Mouse (Mus musculus): ENCODE results near the gene Gm20388. TPM values are rescaled to one million over a fixed set of nuclear protein-coding genes. Genes with fewer than 3 reads are reported as not detected.

The Gm20388 gene
- polyA plus RNA-seq, 1 experiment from 2014 or later, result not detected

GRCm38 (mm10) chr8:124260371-124260770 is 4349.7 kb downstream of the Gm20388 start:
- no peaks in the 10 kb centered on the region for H3K36me3 ChIP-seq (ENCODE audit: control insufficient read depth, insufficient read depth)
- H3K4me3 ChIP-seq (ENCODE audit: low read depth, low read length), result no peak overlapping the region
- H3K4me2 ChIP-seq (replicated peaks; ENCODE audit: low read depth), result no peak overlapping the region
- no peak for ATAC-seq
- H3K9ac ChIP-seq (ENCODE audit: low read depth, low read length), result no peak overlapping the region
- H3K27me3 ChIP-seq (replicated peaks; ENCODE audit: control insufficient read depth, insufficient read depth, low read length), result no peaks in the 10 kb centered on the region
- H3K4me1 ChIP-seq (replicated peaks; ENCODE audit: control insufficient read depth, insufficient read depth, low read length), result peaks cover 9% of the 10 kb centered on the region; the same call in 1 of the 2 replicates
- no peak for TF ChIP-seq CTCF (IDR thresholded peaks at IDR 0.05; ENCODE audit: low read depth)
- no peaks in the 10 kb centered on the region for H3K9me3 ChIP-seq (ENCODE audit: control insufficient read depth)
- WGBS, result 68% methylated on average over 12 of the region's 12 CpGs
- H3K27ac ChIP-seq (ENCODE audit: low read depth, low read length), result no peak overlapping the region

- 64% methylated on average over 9 of the region's 9 CpGs for WGBS
- Histone ChIP-seq H3K36me3 (ENCODE audit: control insufficient read depth, insufficient read depth) (no peaks in the 10 kb centered on the region), H3K4me2 (replicated peaks; ENCODE audit: low read depth) (no peak overlapping the region), H3K9me3 (ENCODE audit: control insufficient read depth) (no peaks in the 10 kb centered on the region), H3K4me3 (ENCODE audit: low read depth, low read length) (no peak overlapping the region), H3K27me3 (replicated peaks; ENCODE audit: control insufficient read depth, insufficient read depth, low read length) (no peaks in the 10 kb centered on the region), H3K27ac (ENCODE audit: low read depth, low read length) (no peak overlapping the region), H3K9ac (ENCODE audit: low read depth, low read length) (no peak overlapping the region), H3K4me1 (replicated peaks; ENCODE audit: control insufficient read depth, insufficient read depth, low read length) (peaks cover 5% of the 10 kb centered on the region; the same call in 1 of the 2 replicates)
- TF ChIP-seq CTCF (IDR thresholded peaks at IDR 0.05; ENCODE audit: low read depth), result no peak
- ATAC-seq, result no peak
Measured at GRCm38 (mm10) chr8:124263058-124263457, 4352.4 kb downstream of the Gm20388 start.

GRCm38 (mm10) chr8:124264032-124264431 is 4353.4 kb downstream of the Gm20388 start:
- ATAC-seq, result no peak
- Histone ChIP-seq H3K4me1 (replicated peaks; ENCODE audit: control insufficient read depth, insufficient read depth, low read length) (peaks cover 5% of the 10 kb centered on the region; the same call in 1 of the 2 replicates), H3K9ac (ENCODE audit: low read depth, low read length) (no peak overlapping the region), H3K27ac (ENCODE audit: low read depth, low read length) (no peak overlapping the region), H3K4me2 (replicated peaks; ENCODE audit: low read depth) (no peak overlapping the region), H3K27me3 (replicated peaks; ENCODE audit: control insufficient read depth, insufficient read depth, low read length) (no peaks in the 10 kb centered on the region), H3K4me3 (ENCODE audit: low read depth, low read length) (no peak overlapping the region), H3K9me3 (ENCODE audit: control insufficient read depth) (no peaks in the 10 kb centered on the region), H3K36me3 (ENCODE audit: control insufficient read depth, insufficient read depth) (no peaks in the 10 kb centered on the region)
- TF ChIP-seq CTCF (IDR thresholded peaks at IDR 0.05; ENCODE audit: low read depth), result no peak
- WGBS, result 56% methylated on average over 8 of the region's 8 CpGs

GRCm38 (mm10) chr8:124264671-124265070 is 4354.0 kb downstream of the Gm20388 start:
- no peak overlapping the region for H3K9ac ChIP-seq (ENCODE audit: low read depth, low read length)
- TF ChIP-seq CTCF (IDR thresholded peaks at IDR 0.05; ENCODE audit: low read depth), result no peak
- no peak for ATAC-seq
- WGBS, result 90% methylated on average over 12 of the region's 12 CpGs
- no peak overlapping the region for H3K27ac ChIP-seq (ENCODE audit: low read depth, low read length)
- H3K4me1 ChIP-seq (replicated peaks; ENCODE audit: control insufficient read depth, insufficient read depth, low read length), result peaks cover 5% of the 10 kb centered on the region; the same call in 1 of the 2 replicates
- no peaks in the 10 kb centered on the region for H3K36me3 ChIP-seq (ENCODE audit: control insufficient read depth, insufficient read depth)
- H3K4me3 ChIP-seq (ENCODE audit: low read depth, low read length), result no peak overlapping the region
- no peak overlapping the region for H3K4me2 ChIP-seq (replicated peaks; ENCODE audit: low read depth)
- H3K27me3 ChIP-seq (replicated peaks; ENCODE audit: control insufficient read depth, insufficient read depth, low read length), result no peaks in the 10 kb centered on the region
- no peaks in the 10 kb centered on the region for H3K9me3 ChIP-seq (ENCODE audit: control insufficient read depth)

- Histone ChIP-seq H3K36me3 (ENCODE audit: control insufficient read depth, insufficient read depth) (no peaks in the 10 kb centered on the region), H3K4me2 (replicated peaks; ENCODE audit: low read depth) (no peak overlapping the region), H3K9ac (ENCODE audit: low read depth, low read length) (no peak overlapping the region), H3K9me3 (ENCODE audit: control insufficient read depth) (no peaks in the 10 kb centered on the region), H3K4me3 (ENCODE audit: low read depth, low read length) (no peak overlapping the region), H3K4me1 (replicated peaks; ENCODE audit: control insufficient read depth, insufficient read depth, low read length) (peaks cover 5% of the 10 kb centered on the region; the same call in 1 of the 2 replicates), H3K27ac (ENCODE audit: low read depth, low read length) (no peak overlapping the region), H3K27me3 (replicated peaks; ENCODE audit: control insufficient read depth, insufficient read depth, low read length) (no peaks in the 10 kb centered on the region)
- WGBS, result 72% methylated on average over 2 of the region's 2 CpGs
- TF ChIP-seq CTCF (IDR thresholded peaks at IDR 0.05; ENCODE audit: low read depth), result no peak
- ATAC-seq, result no peak
Measured at GRCm38 (mm10) chr8:124265130-124265529, 4354.5 kb downstream of the Gm20388 start.

GRCm38 (mm10) chr8:124265798-124266197 is 4355.2 kb downstream of the Gm20388 start:
- peak; percentile 96 for ATAC-seq
- no peak for TF ChIP-seq CTCF (IDR thresholded peaks at IDR 0.05; ENCODE audit: low read depth)
- no peaks in the 10 kb centered on the region for H3K9me3 ChIP-seq (ENCODE audit: control insufficient read depth)
- no peaks in the 10 kb centered on the region for H3K36me3 ChIP-seq (ENCODE audit: control insufficient read depth, insufficient read depth)
- no peak overlapping the region for H3K4me3 ChIP-seq (ENCODE audit: low read depth, low read length)
- no peak overlapping the region for H3K4me2 ChIP-seq (replicated peaks; ENCODE audit: low read depth)
- peaks cover 5% of the 10 kb centered on the region; the same call in 1 of the 2 replicates for H3K4me1 ChIP-seq (replicated peaks; ENCODE audit: control insufficient read depth, insufficient read depth, low read length)
- no peak overlapping the region for H3K9ac ChIP-seq (ENCODE audit: low read depth, low read length)
- H3K27ac ChIP-seq (ENCODE audit: low read depth, low read length), result no peak overlapping the region
- 37% methylated on average over 8 of the region's 8 CpGs for WGBS
- no peaks in the 10 kb centered on the region for H3K27me3 ChIP-seq (replicated peaks; ENCODE audit: control insufficient read depth, insufficient read depth, low read length)

- Histone ChIP-seq H3K4me1 (replicated peaks; ENCODE audit: control insufficient read depth, insufficient read depth, low read length) (peaks cover 5% of the 10 kb centered on the region; the same call in 1 of the 2 replicates), H3K36me3 (ENCODE audit: control insufficient read depth, insufficient read depth) (no peaks in the 10 kb centered on the region), H3K4me3 (ENCODE audit: low read depth, low read length) (no peak overlapping the region), H3K27ac (ENCODE audit: low read depth, low read length) (no peak overlapping the region), H3K4me2 (replicated peaks; ENCODE audit: low read depth) (no peak overlapping the region), H3K27me3 (replicated peaks; ENCODE audit: control insufficient read depth, insufficient read depth, low read length) (no peaks in the 10 kb centered on the region), H3K9me3 (ENCODE audit: control insufficient read depth) (no peaks in the 10 kb centered on the region), H3K9ac (ENCODE audit: low read depth, low read length) (no peak overlapping the region)
- no peak for ATAC-seq
- WGBS, result 70% methylated on average over 4 of the region's 4 CpGs
- no peak for TF ChIP-seq CTCF (IDR thresholded peaks at IDR 0.05; ENCODE audit: low read depth)
Measured at GRCm38 (mm10) chr8:124267206-124267605, 4356.6 kb downstream of the Gm20388 start.
